Mouse (Mus musculus): ENCODE data around the gene Scgb2b17. TPM values are rescaled to one million over a fixed set of nuclear protein-coding genes. Genes with fewer than 3 reads are reported as not detected.

Gene Scgb2b17
- not detected in 2 replicates for polyA plus RNA-seq (2012; rRNA removed)

GRCm38 (mm10) chr7:33056461-33056860, at the start of gene Scgb2b17:
Gene Scgb2b17, minus strand, starts transcription at chr7:33056561.

DNA sequence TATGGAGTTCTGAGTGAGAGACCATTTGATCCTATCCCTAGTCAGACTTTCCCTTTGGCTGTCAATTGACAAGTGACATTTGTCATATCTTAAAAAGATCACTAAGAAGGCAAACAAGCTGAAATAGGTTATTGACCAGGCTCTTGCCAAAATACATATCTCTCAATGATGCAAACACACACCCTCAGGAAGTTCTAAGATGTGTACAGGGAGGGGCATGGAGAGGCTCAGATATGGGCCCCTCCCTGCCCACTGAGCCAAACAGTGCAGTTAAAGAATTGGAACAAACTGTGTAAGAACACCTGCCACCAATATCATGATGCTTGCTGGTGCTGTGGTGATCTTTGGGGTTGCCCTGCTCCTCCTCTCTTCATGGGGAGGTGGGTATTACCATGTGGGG, 6.8 kb upstream of the Scgb2b17 start, which contains the start of gene Scgb1b17:
Gene Scgb1b17, plus strand, starts transcription at position 301 of the 400 bp plus-strand sequence.

Other genes starting within 250 kb of the Scgb2b17 start
- gene Scgb2b15, start 226.9 kb downstream of the Scgb2b17 start, polyA plus RNA-seq (2012; rRNA removed) = not detected in 2 replicates
- gene Scgb1b15, start 220.0 kb downstream of the Scgb2b17 start, polyA plus RNA-seq (2012; rRNA removed) = not detected in 2 replicates
- gene Scgb1b17, start 6.9 kb upstream of the Scgb2b17 start, polyA plus RNA-seq (2012; rRNA removed) = not detected in 2 replicates
- gene Scgb2b18, start 117.3 kb upstream of the Scgb2b17 start, polyA plus RNA-seq (2012; rRNA removed) = not detected in 2 replicates
- gene Scgb1b18, start 129.0 kb upstream of the Scgb2b17 start, polyA plus RNA-seq (2012; rRNA removed) = not detected in 2 replicates
- not detected in 2 replicates for gene Scgb2b19, start 223.8 kb upstream of the Scgb2b17 start, polyA plus RNA-seq (2012; rRNA removed)
- gene Scgb1b19, start 230.7 kb upstream of the Scgb2b17 start, polyA plus RNA-seq (2012; rRNA removed) = not detected in 2 replicates

Data from liver, embryonic 14 days (tissue).